Mouse (Mus musculus) lung, postnatal 0 days (tissue): ENCODE results near the gene Gm14214. TPM values are rescaled to one million over a fixed set of nuclear protein-coding genes. Genes with fewer than 3 reads are reported as not detected.
A peak's percentile ranks its signal among the peaks of the same experiment; 100 is the strongest.

Experiments
- ATAC-seq: fragments of 200-750 bp; cut with Nextera tagmentation; 2 replicates; pipeline ENCODE4 v1.8.0; 2017; ENCODE audit warnings: moderate library complexity
- DNase-seq: peaks from one replicate; pipeline ENCODE4 v3.0.0-alpha.2; 2016; ENCODE audit warnings: low spot score
- H3K27ac ChIP-seq: fragments of 300-500 bp; sonication (generic); 2 replicates; pipeline ENCODE4 v1.5.1; 2014; ENCODE audit warnings: antibody characterized with exemption, mild to moderate bottlenecking, low read length, mixed read lengths
- H3K27me3 ChIP-seq: fragments of 300-500 bp; sonication (generic); replicated peaks from 2 replicates; pipeline ENCODE4 v1.6.1; 2014; ENCODE audit warnings: low read length, mixed read lengths; ENCODE audit not compliant: insufficient read depth
- H3K36me3 ChIP-seq: fragments of 300-500 bp; sonication (generic); 2 replicates; pipeline ENCODE4 v1.6.1; 2014; ENCODE audit warnings: low read length, mixed read lengths; ENCODE audit not compliant: insufficient read depth
- H3K4me1 ChIP-seq: fragments of 300-500 bp; sonication (generic); 2 replicates; pipeline ENCODE4 v1.6.1; 2014; ENCODE audit warnings: antibody characterized with exemption, low read depth, low read length, mixed read lengths; ENCODE audit not compliant: insufficient read depth
- H3K4me2 ChIP-seq: fragments of 300-500 bp; sonication (generic); replicated peaks from 2 replicates; pipeline ENCODE4 v1.6.1; 2014; ENCODE audit warnings: low read depth, mild to moderate bottlenecking, low read length, moderate library complexity, mixed read lengths
- H3K4me3 ChIP-seq: fragments of 300-500 bp; sonication (generic); 2 replicates; pipeline ENCODE4 v1.5.1; 2014; ENCODE audit warnings: low read depth, low read length
- H3K9ac ChIP-seq: fragments of 300-500 bp; sonication (generic); replicated peaks from 2 replicates; pipeline ENCODE4 v1.6.1; 2014; ENCODE audit warnings: low read depth, mild to moderate bottlenecking
- H3K9me3 ChIP-seq: fragments of 300-500 bp; sonication (generic); 2 replicates; pipeline ENCODE4 v1.6.1; 2016; ENCODE audit warnings: low read length, mixed read lengths
- CTCF ChIP-seq: IDR thresholded peaks from 2 replicates; pipeline ENCODE4 v1.5.1; 2016; ENCODE audit warnings: antibody characterized with exemption, mild to moderate bottlenecking
- EP300 ChIP-seq: IDR thresholded peaks from 2 replicates; pipeline ENCODE4 v1.6.1; 2016; ENCODE audit warnings: antibody characterized with exemption, mild to moderate bottlenecking, control low read depth
- WGBS: fragments of 180-500 bp; shearing (Covaris S2); extraction: QIAGEN DNeasy Blood & Tissue Kit; methylation state at CpG from one replicate; pipeline ENCODE4 v1.1.7; 2014; 5-methylcytosine and 5-hydroxymethylcytosine counted together
- polyA plus RNA-seq: library from polyadenylated mRNA; unstranded; fragments of >200 nt; fragmentation: Nextera tagmentation; extraction: Ambion mirVana; gene quantifications from 2 replicates; pipeline ENCODE4 v1.2.1, GENCODE M21; 2015

Gm14214 gene
- polyA plus RNA-seq, 1 experiment from 2014 or later, result not detected

GRCm38 (mm10) chr2:154782856-154783650 lies 13.2 kb upstream of the Gm14214 start:
- DNase-seq (no peak), ATAC-seq (no peak)
- Histone ChIP-seq H3K4me2 (no peak overlapping the region), H3K4me3 (no peak overlapping the region), H3K36me3 (no peaks in the 10 kb centered on the region), H3K27ac (no peak overlapping the region), H3K4me1 (no peaks in the 10 kb centered on the region), H3K27me3 (no peaks in the 10 kb centered on the region), H3K9ac (no peak overlapping the region), H3K9me3 (no peaks in the 10 kb centered on the region)
- TF ChIP-seq EP300 (no peak), CTCF (no peak)
- WGBS, result 71% methylated on average over 17 of the region's 17 CpGs

GRCm38 (mm10) chr2:154782361-154782760 lies 12.5 kb upstream of the Gm14214 start:
- no peaks in the 10 kb centered on the region for H3K36me3 ChIP-seq
- 73% methylated on average over 4 of the region's 4 CpGs for WGBS
- ATAC-seq, result no peak
- no peaks in the 10 kb centered on the region for H3K27me3 ChIP-seq
- TF ChIP-seq EP300, result no peak
- TF ChIP-seq CTCF, result no peak
- H3K9ac ChIP-seq, result no peak overlapping the region
- no peak overlapping the region for H3K4me3 ChIP-seq
- H3K4me1 ChIP-seq, result no peaks in the 10 kb centered on the region
- DNase-seq, result no peak
- no peaks in the 10 kb centered on the region for H3K9me3 ChIP-seq
- H3K4me2 ChIP-seq, result no peak overlapping the region
- no peak overlapping the region for H3K27ac ChIP-seq

GRCm38 (mm10) chr2:154779648-154780047 lies 9.8 kb upstream of the Gm14214 start:
- Histone ChIP-seq H3K27ac (no peak overlapping the region), H3K27me3 (no peaks in the 10 kb centered on the region), H3K36me3 (no peaks in the 10 kb centered on the region), H3K9me3 (no peaks in the 10 kb centered on the region), H3K4me3 (no peak overlapping the region), H3K4me1 (no peaks in the 10 kb centered on the region), H3K9ac (no peak overlapping the region), H3K4me2 (no peak overlapping the region)
- 48% methylated on average over 3 of the region's 3 CpGs for WGBS
- TF ChIP-seq CTCF (no peak), EP300 (no peak)
- DNase-seq (no peak), ATAC-seq (no peak)

- no peaks in the 10 kb centered on the region for H3K27me3 ChIP-seq
- DNase-seq, result no peak
- no peak for TF ChIP-seq EP300
- no peak for TF ChIP-seq CTCF
- H3K27ac ChIP-seq, result no peak overlapping the region
- H3K9ac ChIP-seq, result no peak overlapping the region
- no peak overlapping the region for H3K4me3 ChIP-seq
- ATAC-seq, result no peak
- H3K9me3 ChIP-seq, result no peaks in the 10 kb centered on the region
- no peaks in the 10 kb centered on the region for H3K4me1 ChIP-seq
- no peaks in the 10 kb centered on the region for H3K36me3 ChIP-seq
- 72% methylated on average over 7 of the region's 7 CpGs for whole genome bisulfite sequencing
- no peak overlapping the region for H3K4me2 ChIP-seq
Observed at GRCm38 (mm10) chr2:154776496-154776895, 6.7 kb upstream of the Gm14214 start.

GRCm38 (mm10) chr2:154774032-154774431 lies 4.2 kb upstream of the Gm14214 start:
- no peaks in the 10 kb centered on the region for H3K27me3 ChIP-seq
- ATAC-seq (no peak), DNase-seq (peak; percentile 36)
- H3K27ac ChIP-seq, result no peak overlapping the region
- no peaks in the 10 kb centered on the region for H3K9me3 ChIP-seq
- no peaks in the 10 kb centered on the region for H3K4me1 ChIP-seq
- TF ChIP-seq EP300 (no peak), CTCF (peak; percentile 58)
- no peaks in the 10 kb centered on the region for H3K36me3 ChIP-seq
- WGBS, result 80% methylated on average over 1 of the region's 1 CpGs
- no peak overlapping the region for H3K9ac ChIP-seq
- H3K4me3 ChIP-seq, result no peak overlapping the region
- no peak overlapping the region for H3K4me2 ChIP-seq

GRCm38 (mm10) chr2:154771604-154772003 lies 1.8 kb upstream of the Gm14214 start:
- no peaks in the 10 kb centered on the region for H3K4me1 ChIP-seq
- H3K27ac ChIP-seq, result no peak overlapping the region
- ATAC-seq (no peak), DNase-seq (no peak)
- H3K36me3 ChIP-seq, result no peaks in the 10 kb centered on the region
- no peak overlapping the region for H3K4me2 ChIP-seq
- no peak overlapping the region for H3K4me3 ChIP-seq
- TF ChIP-seq CTCF (no peak), EP300 (no peak)
- 72% methylated on average over 8 of the region's 8 CpGs for WGBS
- no peak overlapping the region for H3K9ac ChIP-seq
- H3K27me3 ChIP-seq, result no peaks in the 10 kb centered on the region
- H3K9me3 ChIP-seq, result no peaks in the 10 kb centered on the region
